Mouse (Mus musculus): ENCODE results near the gene Mfsd4b4.
"Not testable (repeated sequence)": the region's sequence is repeated elsewhere in the genome, so short reads cannot be mapped to it uniquely, and the experiment has no call there.

The Mfsd4b4 gene

DNA sequence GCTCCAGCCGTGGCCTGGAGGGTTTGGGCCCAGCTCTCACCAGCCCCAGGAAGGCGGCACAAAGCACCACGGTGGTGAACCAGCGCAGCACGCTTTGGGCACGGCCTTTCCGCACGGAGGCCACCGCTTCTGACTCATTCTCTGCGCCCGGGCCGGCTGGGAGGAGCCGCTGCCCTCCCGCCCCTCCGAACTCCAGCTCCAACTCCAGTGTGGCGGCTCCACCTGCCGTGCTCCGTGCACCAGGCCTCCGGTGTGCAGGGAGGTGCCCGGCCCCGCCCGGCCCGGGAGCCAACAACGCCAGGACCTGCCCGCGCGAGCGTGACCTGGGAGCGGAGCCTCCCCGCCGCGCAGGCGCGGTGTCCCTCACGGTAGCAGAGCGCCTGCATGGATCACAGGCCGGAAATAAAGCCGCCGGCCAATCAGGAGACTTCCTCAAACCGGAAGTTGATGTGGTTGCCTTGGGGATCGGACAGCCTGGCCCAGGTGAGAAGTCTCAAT, at the start of gene Mfsd4b4:
Gene Mfsd4b4, minus strand, starts transcription at position 365 of the 498 bp plus-strand sequence.
- DNase-seq (ENCODE audit: low spot score in 2 of 2): peak; percentile 66 to 70

DNA sequence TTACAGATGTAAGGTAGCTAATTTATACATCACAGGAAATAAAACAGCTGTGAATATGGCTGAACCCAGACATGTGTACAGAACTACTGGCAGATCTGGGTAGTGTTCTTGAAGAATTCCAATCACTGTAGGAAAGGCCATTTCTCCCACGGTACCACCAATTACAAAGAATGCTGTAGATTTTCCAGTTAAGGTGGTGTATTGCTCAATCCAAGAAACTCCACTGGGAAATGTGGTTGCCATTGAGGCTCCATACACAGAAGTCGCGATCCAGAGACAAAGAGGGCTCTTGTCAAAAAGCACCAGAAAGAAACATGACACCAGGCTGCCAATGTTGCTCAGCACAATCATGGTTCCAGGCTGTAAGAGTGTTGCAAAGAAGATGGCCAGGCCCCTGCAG, 48.2 kb upstream of the Mfsd4b4 start:
- not testable (repeated sequence) for DNase-seq (ENCODE audit: low spot score in 2 of 2)

DNA sequence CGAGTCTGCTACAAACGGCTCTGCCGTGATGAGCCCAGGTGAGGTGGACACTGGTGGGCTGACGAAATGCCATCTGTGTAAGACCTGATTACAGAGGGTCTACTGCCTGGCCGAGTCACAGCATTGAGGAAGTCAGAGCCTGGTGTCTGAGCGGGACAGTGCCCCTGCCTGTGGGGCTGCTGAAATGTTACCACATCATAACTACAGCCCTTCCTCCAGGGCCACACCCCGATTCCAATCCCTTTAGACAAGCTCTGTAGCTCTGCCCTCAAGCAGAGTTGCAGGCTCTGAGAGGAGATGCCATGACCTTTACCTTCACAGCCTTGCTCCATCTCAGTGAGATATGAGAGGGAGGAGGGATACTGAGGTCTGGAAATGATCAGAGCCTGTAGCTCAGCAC, 37.5 kb upstream of the Mfsd4b4 start:
- no peak for DNase-seq (ENCODE audit: low spot score in 2 of 2)

DNA sequence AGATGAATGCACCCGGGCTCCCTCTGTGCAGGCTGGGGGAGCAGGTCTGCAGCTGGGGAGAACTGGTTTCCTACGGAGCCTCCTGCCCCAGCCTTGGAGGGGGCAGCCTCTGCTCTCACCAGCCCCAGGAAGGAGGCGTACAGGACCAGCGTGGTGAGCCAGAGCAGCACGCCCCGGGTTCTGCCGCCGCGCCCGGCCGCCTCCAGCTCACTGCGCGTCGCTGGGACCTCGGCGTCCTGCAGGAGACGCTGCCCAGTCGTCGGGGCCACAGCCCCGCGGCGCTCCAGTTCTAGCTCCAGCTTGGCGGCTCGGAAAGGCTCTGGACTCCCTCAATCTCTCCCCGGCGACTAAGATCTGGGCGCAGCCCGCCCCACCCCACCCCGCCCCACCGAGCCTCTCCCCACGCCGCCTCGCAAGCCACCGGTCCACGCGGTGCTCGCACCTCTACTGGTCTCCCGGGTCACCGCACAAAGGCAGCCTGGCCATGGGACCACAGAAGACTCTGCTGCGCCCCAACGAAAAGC, 27.6 kb upstream of the Mfsd4b4 start, which contains the start of gene Mfsd4b2:
Gene Mfsd4b2, minus strand, starts transcription at position 308 of the 524 bp plus-strand sequence.
- DNase-seq (ENCODE audit: low spot score in 2 of 2): no peak

DNA sequence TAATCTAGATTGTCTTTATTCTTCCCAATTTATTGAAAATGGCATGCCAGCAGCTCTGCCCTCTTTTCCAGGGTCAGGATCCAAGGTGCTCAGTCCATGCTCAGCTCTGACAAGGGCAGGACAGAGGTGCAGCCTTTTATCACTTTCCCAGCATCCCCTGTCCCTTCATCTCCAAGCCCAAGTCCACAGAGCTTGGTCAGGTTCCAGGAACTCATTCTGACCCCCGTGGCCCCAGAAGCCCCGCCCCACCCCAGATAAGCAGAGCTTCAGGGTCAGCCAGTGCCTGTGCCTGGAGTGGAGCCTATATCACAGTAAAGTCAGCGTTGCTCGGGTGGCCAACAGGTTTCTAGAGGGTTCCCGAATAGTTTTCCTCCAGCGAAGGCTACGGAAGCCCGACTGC, 25.5 kb upstream of the Mfsd4b4 start:
- not testable (repeated sequence) for DNase-seq (ENCODE audit: low spot score in 2 of 2)

DNA sequence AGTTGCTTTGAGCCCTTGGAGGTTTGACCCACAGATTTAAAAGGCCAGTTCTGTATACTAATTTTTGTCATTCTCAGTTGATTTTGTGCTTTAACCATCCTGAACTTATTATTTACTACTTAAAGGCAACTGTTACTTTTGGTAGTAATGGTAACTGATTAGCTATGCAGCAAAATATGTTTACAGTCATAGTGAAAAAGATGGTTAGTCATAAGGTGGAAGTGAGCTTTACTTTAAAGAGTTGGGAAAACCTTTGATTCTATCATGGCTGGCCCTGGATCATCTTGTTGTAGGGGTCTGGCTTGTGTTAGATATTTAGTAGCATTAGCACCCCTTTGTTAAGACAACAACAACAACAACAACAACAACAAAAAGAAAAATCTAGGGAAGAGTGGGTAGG, 13.6 kb upstream of the Mfsd4b4 start:
- DNase-seq (ENCODE audit: low spot score in 2 of 2): no peak

DNA sequence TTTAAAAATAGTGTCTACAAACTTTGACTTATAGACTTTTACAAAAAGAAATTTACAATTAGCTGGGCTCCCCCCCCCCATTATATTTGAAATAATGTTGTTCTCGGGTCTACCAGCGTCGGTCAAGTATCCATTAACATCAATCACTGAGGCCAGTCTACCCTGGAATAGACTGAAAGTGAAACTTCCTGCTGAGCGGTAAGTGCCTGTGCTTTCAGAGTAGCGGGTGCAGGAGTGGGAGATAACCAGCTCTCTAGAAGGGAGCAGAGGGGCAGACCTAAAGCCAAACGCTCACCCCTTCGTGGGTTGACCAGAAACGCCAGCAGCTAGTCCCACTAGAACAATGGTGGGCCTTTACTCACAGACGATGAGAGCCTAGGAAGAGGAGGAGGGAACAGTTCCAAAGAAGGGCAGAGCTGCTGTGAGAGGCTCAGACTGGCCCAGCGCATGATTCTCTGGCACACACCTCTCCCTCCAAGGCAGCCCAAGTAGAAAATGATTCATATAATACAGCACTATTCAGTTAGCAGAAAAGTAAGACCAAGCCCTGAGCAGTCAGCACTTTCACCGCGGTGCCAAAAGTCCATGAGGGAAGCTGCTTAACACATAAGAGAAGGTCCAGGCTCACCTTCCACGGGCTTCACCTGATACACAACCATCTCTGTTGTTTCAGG, 9.9 kb upstream of the Mfsd4b4 start:
- no peak for DNase-seq (ENCODE audit: low spot score in 2 of 2)

DNA sequence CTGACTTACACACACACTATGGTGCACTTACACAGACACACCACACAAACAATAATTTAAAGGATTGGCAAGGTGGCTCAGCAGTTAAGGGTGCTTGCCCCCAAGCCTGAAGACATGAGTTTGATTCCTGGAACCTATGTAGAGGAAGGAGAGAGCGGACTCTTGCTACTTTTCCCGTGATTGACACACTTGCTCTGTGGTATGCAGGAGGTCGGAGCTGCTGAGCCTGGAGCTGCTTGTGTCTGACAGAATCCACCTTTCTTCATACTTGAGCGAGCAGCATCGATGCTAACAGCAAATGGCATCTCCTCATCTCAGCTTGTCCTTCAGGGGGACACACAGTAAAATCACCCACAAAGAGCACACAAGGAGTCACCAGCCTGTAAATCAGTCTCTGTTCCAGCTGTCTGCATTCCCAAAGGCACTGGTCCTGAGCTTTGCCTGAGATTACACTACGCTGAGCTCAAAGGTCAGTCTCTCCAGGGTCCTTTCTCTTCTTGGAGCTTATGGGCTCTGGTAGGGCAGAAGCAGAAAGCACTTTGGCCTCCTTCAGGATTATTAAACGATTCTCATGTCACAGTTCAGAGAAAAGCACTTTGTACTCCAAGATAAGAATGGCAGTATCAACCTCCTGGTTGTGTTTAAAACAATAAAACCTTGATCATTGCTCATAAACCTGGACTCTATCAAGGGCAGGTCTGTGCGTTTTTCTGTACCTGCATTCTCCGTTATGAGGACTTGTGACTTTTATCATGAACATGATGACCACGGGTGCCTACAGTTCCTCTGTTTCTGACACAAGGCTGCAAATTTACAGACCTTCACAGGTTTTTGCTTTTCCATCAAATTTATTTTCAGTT, 8.0 kb upstream of the Mfsd4b4 start:
- DNase-seq (ENCODE audit: low spot score in 2 of 2): no peak

DNA sequence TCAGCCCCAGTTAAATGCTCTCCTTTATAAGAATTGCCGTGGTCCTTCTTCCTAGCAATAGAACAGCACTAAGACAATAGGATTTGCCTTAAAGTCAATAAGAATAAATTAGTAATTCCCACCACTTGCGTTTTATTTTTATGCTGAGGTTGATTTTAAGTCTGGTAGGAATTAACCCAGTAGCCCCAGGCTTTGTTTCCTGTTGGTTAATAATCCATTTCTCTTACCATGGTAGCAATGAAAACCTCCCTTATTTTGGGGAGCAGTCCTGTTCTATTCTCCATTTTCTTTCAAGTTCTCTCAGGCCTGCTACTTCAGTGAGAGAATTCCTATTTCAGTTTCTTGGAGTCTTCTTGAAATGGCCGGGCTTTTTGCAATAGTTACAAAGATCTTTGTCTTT, 5.2 kb upstream of the Mfsd4b4 start:
- no peak for DNase-seq (ENCODE audit: low spot score in 2 of 2)

DNA sequence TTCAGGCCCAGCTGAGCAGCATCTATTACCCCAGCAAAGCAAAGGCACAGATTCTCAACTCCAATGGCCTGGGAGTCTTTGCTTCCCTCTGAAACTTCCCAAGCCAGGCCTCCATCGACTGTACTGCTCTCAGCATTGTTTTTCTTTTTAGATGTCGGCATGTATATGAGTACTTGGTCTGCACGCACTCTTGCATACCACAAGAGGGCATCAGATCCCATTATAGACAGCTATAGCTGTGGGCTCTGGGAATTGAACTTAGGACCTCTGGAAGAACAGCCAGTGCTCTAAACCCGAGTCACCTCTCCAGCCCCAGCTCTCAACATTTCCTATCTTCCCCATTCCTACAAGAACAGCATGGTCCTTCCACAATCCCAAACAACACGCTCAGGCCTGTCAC, 2.5 kb downstream of the Mfsd4b4 start:
- no peak for DNase-seq (ENCODE audit: low spot score in 2 of 2)

DNA sequence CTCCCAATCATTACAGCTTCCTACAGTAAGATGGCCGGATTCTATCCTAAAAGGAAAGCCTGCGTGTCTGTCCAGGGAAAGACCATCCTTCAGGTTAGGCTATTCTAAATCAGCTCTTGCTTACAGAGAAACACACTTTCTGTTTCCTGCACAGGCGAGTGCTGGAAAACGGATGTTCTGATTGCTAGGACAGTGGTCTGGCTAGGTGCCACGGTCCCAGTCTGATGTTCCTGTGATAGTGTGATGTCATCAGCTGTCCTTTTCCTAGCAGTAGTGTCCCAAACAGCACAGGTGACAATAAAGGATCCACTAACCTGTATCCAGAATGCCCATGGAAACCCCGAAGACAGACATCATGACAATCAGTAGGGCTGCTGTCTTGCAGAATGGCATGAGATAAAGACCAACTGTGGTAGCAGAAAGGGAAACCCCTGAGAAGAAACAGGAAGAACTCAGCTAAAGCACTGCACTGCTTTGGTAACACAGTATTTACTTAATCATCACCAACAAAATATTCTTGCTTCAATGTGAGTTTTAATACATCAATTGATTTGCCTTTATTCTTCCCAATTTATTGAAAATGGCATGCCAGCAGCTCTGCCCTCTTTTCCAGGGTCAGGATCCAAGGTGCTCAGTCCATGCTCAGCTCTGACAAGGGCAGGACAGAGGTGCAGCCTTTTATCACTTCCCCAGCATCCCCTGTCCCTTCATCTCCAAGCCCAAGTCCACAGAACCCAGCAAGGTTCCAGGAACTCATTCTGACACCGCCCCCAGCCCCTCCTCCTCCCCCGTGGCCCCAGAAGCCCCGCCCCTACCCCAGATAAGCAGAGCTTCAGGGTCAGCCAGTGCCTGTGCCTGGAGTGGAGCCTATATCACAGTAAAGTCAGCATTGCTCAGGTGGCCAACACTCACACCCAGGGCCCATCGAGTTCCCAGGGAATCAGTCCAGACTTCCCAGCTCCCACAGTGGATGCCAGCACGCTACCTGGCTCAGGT, 5.0 kb downstream of the Mfsd4b4 start:
- no peak for DNase-seq (ENCODE audit: low spot score in 2 of 2)

DNA sequence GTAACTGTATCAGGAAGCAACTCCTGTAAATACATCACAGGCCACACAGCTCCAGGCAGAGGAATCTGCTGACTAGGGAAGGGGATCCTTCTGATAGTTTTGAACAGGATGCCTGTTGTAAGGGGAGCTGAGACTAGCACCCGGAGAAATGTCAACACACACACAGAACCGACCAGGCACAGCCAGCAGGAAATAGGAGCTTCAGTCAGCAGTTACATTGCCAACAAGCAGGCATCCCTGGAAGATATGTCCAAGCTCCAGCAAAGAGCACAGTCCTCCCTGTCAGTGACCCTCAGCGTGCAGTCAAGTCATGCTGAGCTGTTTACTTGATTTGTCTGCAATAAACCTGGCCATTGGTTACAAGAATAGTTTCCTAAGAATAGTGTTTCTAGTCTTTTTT, 10.4 kb downstream of the Mfsd4b4 start:
- no peak for DNase-seq (ENCODE audit: low spot score in 2 of 2)

DNA sequence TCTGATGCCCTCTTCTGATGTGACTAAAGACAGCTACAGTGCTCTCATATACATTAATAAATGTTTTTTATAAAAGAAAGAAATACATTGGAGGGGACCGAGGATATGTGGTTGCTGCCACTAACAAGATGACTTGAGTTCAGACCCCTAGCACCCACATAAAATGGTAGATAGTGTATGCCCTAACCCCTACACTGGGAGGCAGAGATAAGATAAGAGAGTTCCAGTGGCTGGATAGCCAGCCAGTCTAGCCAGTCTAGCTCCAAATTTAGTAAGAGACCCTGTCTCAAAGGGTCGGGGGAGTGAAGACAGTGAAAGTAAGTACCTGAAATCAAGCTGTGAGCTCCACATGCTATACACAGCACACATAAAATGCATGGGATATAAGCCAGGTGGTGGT, 33.5 kb downstream of the Mfsd4b4 start:
- DNase-seq (ENCODE audit: low spot score in 2 of 2): no peak

DNA sequence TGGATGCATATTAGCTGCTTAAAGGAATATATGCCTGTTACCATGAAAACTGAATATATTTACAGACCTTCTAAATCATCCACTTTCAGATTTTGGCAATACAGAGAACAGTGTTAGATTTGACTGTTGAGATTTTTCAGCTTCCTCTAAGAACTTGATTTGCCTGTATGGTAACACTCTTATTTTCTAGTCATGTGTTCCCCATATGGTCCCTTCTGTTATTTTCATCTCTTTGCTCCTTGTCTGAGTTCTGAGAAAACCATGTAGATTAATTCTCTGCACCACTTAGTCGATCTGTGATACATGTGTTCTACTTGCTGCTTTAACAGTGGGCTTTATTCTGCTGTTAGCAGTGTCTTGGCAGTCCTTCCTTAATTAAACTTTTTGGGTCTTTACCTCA, 56.4 kb downstream of the Mfsd4b4 start:
- no peak for DNase-seq (ENCODE audit: low spot score in 2 of 2)
